Mouse (Mus musculus): ENCODE results near the gene Slc31a1. TPM values are rescaled to one million over a fixed set of nuclear protein-coding genes. Genes with fewer than 3 reads are reported as not detected.

The Slc31a1 gene
- 20.8 and 24.1 TPM in 2 replicates for polyA plus RNA-seq (2012; rRNA removed)

DNA sequence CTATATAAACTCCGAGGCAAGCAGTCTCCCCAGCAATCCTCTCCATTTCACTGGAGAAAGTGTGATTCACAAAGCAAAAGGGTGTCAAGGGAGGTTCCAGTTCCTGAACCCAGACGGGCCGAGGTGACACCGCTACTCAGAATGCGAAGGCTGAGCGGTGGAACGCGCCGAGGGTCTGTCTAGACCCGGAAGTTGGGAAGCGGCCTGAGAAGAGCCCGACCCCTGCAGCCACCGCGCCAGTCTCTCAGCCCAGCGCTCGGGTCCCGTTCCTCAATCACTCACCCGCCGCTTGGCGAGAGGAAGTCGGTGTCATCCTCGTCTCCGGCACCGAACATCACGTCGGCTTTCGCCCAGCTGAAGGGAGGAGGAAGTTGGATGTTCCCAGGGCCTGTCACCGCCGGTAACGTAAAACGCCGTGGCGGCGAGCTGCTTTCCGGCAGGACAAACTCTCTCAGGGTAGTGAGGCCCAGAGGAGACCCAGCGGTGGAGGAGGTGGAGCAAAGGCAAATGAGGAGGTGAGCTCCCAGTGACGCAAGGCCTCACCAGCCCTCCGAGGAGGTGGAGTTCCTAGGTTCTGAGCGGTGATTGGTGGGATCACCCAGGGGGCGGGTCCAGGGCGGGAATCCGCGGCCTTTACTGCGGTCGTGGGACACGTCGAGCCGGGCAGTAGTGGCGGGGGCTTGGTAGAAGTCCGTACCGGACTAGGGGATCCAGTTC lies at the start of gene Slc31a1, which contains the start of gene Fkbp15:
Gene Slc31a1, plus strand, starts transcription at position 640 of the 717 bp plus-strand sequence.
Gene Fkbp15, minus strand, starts transcription at position 461 of the 717 bp plus-strand sequence.
- WGBS = 0% methylated on average over 51 of the region's 51 CpGs

DNA sequence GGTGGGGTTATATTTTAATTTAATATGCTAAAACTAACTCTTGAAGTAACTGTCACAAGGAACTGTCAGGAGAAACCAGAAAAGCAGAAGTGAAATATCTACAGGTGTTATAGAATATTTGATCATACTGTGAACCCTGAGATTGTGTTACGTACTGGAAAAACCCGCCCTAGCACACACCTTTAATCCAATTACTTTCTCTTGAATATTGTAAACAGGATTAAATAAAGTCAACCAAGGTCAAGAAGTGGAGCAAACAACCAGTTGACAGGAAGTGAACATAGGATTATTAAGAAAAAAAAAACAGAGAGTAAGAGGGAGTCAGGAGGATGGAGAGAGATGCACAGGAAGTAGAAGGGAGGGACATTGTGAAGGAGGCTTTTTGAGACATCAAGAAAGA lies 47.7 kb upstream of the Slc31a1 start:
- WGBS = 98% methylated on average over 2 of the region's 2 CpGs
- Histone ChIP-seq H3K27me3 (ENCODE audit: control insufficient read depth, insufficient read depth, low read length) (no peaks in the 10 kb centered on the region), H3K4me1 (ENCODE audit: control insufficient read depth, insufficient read depth, low read length) (no peaks in the 10 kb centered on the region), H3K27ac (ENCODE audit: insufficient read depth, low read length) (no peak overlapping the region), H3K4me3 (replicated peaks; ENCODE audit: insufficient read depth, low read depth, low read length) (no peak overlapping the region)
- no peak for TF ChIP-seq CTCF (IDR thresholded peaks at IDR 0.05; ENCODE audit: borderline replicate concordance, insufficient read depth, low read depth, low read length)
- TF ChIP-seq POLR2A (IDR thresholded peaks at IDR 0.05; ENCODE audit: borderline replicate concordance, insufficient read depth, low read length) = no peak
- DNase-seq = no peak

More for the DNA sequence above, at the start of gene Slc31a1, which contains the start of gene Fkbp15:
- no peaks in the 10 kb centered on the region for H3K4me1 ChIP-seq (ENCODE audit: control insufficient read depth, insufficient read depth, low read length)
- TF ChIP-seq CTCF (IDR thresholded peaks at IDR 0.05; ENCODE audit: borderline replicate concordance, insufficient read depth, low read depth, low read length) (no peak), POLR2A (IDR thresholded peaks at IDR 0.05; ENCODE audit: borderline replicate concordance, insufficient read depth, low read length) (peak; percentile 61; the same call in 1 of the 2 replicates)
- no peaks in the 10 kb centered on the region for H3K27me3 ChIP-seq (ENCODE audit: control insufficient read depth, insufficient read depth, low read length)
- peak within 1 kb of the TSS; percentile 23; the same call in 1 of the 2 replicates for H3K27ac ChIP-seq (ENCODE audit: insufficient read depth, low read length)
- H3K4me3 ChIP-seq (replicated peaks; ENCODE audit: insufficient read depth, low read depth, low read length) = peak within 1 kb of the TSS; percentile 67
- DNase-seq = peak; percentile 95 to 98

DNA sequence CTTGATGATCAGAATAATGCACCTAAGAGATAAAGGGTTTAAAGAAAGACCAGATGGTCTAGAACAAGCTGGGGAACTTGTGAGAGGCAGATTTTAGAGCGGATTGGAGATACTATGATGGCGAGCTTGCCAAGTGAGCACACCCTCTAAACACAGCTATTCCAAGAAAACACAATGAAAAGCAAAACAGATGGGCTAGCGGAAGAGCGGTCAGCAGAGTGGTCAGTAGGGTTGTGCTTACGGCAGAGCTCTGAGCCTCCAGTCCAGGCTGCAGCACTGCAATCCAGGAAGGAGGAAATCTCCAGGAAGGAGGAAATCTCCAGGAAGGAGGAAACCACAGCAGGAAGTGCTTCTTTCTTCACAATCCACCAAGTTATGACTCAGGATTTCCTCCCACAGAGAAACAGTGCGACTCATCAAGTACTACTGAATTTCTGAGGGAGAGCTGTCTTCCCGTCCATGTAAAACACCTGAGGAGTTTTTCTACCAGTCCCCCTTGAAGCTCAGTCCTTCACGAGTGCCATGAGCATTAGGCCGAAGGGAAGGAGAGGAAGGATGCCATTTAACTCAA lies 46.8 kb upstream of the Slc31a1 start:
- DNase-seq = no peak
- no peak overlapping the region for H3K27ac ChIP-seq (ENCODE audit: insufficient read depth, low read length)
- 76% methylated on average over 9 of the region's 9 CpGs for WGBS
- TF ChIP-seq POLR2A (IDR thresholded peaks at IDR 0.05; ENCODE audit: borderline replicate concordance, insufficient read depth, low read length) (no peak), CTCF (IDR thresholded peaks at IDR 0.05; ENCODE audit: borderline replicate concordance, insufficient read depth, low read depth, low read length) (no peak)
- no peaks in the 10 kb centered on the region for H3K27me3 ChIP-seq (ENCODE audit: control insufficient read depth, insufficient read depth, low read length)
- H3K4me3 ChIP-seq (replicated peaks; ENCODE audit: insufficient read depth, low read depth, low read length) = no peak overlapping the region
- no peaks in the 10 kb centered on the region for H3K4me1 ChIP-seq (ENCODE audit: control insufficient read depth, insufficient read depth, low read length)

DNA sequence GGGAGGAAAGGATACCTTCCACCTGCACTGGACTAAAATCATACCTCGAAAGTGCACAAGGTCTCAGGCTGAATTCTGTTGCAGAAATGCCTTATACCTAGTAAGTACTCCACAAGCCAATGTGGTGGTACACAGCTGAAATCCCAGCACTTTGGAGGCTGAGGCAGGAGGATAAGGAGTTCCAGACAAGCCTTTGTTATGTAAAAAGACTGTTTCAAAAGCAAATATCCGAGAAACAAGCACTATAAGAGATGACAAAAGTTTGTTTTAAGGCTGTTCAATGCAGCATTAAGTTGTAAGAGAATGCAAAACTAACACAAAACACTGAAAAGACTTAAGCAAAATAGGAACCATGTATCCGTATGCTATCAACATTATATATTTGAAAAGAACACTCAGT lies 46.0 kb upstream of the Slc31a1 start:
- H3K27me3 ChIP-seq (ENCODE audit: control insufficient read depth, insufficient read depth, low read length) = no peaks in the 10 kb centered on the region
- TF ChIP-seq POLR2A (IDR thresholded peaks at IDR 0.05; ENCODE audit: borderline replicate concordance, insufficient read depth, low read length) (no peak), CTCF (IDR thresholded peaks at IDR 0.05; ENCODE audit: borderline replicate concordance, insufficient read depth, low read depth, low read length) (no peak)
- DNase-seq = no peak
- H3K27ac ChIP-seq (ENCODE audit: insufficient read depth, low read length) = no peak overlapping the region
- 87% methylated on average over 3 of the region's 3 CpGs for WGBS
- no peak overlapping the region for H3K4me3 ChIP-seq (replicated peaks; ENCODE audit: insufficient read depth, low read depth, low read length)
- H3K4me1 ChIP-seq (ENCODE audit: control insufficient read depth, insufficient read depth, low read length) = no peaks in the 10 kb centered on the region

DNA sequence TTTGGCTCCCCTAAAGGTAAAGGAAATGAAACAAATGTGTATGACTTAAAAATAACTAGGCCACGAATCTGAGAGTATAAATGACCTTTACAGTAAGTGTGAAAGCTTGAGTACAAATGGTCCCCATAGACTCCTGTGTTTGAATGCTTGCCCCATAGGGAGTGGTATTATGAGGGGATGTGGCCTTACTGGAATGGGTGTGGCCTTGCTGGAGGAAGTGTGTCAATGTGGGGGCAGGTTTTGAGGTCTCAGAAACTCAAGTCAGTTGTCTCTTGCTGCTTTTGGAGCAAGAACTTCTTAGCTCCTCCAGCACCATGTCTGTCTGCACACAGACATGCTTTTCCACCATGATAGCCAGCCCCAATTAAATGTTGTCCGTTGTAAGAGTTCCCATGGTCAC lies 44.1 kb upstream of the Slc31a1 start:
- no peak for TF ChIP-seq CTCF (IDR thresholded peaks at IDR 0.05; ENCODE audit: borderline replicate concordance, insufficient read depth, low read depth, low read length)
- no peak for TF ChIP-seq POLR2A (IDR thresholded peaks at IDR 0.05; ENCODE audit: borderline replicate concordance, insufficient read depth, low read length)
- 81% methylated on average over 2 of the region's 2 CpGs for WGBS
- H3K4me3 ChIP-seq (replicated peaks; ENCODE audit: insufficient read depth, low read depth, low read length) = no peak overlapping the region
- no peak overlapping the region for H3K27ac ChIP-seq (ENCODE audit: insufficient read depth, low read length)
- no peaks in the 10 kb centered on the region for H3K27me3 ChIP-seq (ENCODE audit: control insufficient read depth, insufficient read depth, low read length)
- no peak for DNase-seq
- no peaks in the 10 kb centered on the region for H3K4me1 ChIP-seq (ENCODE audit: control insufficient read depth, insufficient read depth, low read length)

DNA sequence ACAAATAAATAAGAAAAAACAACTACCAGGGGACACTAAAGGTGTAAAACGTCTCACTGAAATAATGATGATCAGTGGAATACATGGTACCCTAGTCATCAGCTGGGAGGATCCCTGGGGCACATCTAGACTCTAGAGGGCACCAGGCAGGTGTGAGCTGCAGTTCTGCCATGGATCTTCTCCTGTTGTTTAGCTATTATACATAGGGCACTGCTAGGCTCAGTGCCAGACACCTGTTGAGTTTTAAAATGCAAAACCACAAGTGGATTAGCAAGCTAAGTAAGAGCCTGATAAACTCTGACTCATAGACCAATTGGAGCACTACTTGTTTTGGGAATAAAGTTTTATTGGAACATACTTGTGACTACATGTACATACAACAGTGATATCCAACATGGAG lies 42.2 kb upstream of the Slc31a1 start:
- no peak for DNase-seq
- WGBS = 81% methylated on average over 1 of the region's 1 CpGs
- Histone ChIP-seq H3K4me1 (ENCODE audit: control insufficient read depth, insufficient read depth, low read length) (no peaks in the 10 kb centered on the region), H3K27ac (ENCODE audit: insufficient read depth, low read length) (no peak overlapping the region), H3K27me3 (ENCODE audit: control insufficient read depth, insufficient read depth, low read length) (no peaks in the 10 kb centered on the region), H3K4me3 (replicated peaks; ENCODE audit: insufficient read depth, low read depth, low read length) (no peak overlapping the region)
- no peak for TF ChIP-seq CTCF (IDR thresholded peaks at IDR 0.05; ENCODE audit: borderline replicate concordance, insufficient read depth, low read depth, low read length)
- TF ChIP-seq POLR2A (IDR thresholded peaks at IDR 0.05; ENCODE audit: borderline replicate concordance, insufficient read depth, low read length) = no peak

DNA sequence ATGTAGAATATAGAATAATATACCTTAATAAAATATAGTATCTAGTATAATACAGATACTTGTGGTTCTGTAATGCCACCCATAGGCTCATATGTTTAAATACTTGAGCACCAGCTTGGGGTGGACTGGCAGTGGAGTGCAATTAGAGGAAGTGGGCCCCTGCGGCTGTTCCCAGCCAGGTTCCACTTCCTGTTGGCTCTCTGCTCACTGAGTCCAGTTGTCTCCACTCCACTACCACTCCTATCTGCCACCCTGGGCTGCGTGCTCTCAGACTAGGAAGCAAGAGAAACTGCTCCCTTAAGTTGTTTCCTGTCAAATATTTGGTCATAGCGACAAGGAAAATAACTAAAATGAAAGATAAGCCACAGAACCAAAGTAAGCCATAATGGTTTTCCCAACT lies 37.8 kb upstream of the Slc31a1 start:
- TF ChIP-seq CTCF (IDR thresholded peaks at IDR 0.05; ENCODE audit: borderline replicate concordance, insufficient read depth, low read depth, low read length) (no peak), POLR2A (IDR thresholded peaks at IDR 0.05; ENCODE audit: borderline replicate concordance, insufficient read depth, low read length) (no peak)
- H3K27me3 ChIP-seq (ENCODE audit: control insufficient read depth, insufficient read depth, low read length) = no peaks in the 10 kb centered on the region
- no peak overlapping the region for H3K4me3 ChIP-seq (replicated peaks; ENCODE audit: insufficient read depth, low read depth, low read length)
- DNase-seq = no peak
- 91% methylated on average over 3 of the region's 3 CpGs for WGBS
- H3K4me1 ChIP-seq (ENCODE audit: control insufficient read depth, insufficient read depth, low read length) = no peaks in the 10 kb centered on the region
- H3K27ac ChIP-seq (ENCODE audit: insufficient read depth, low read length) = no peak overlapping the region

DNA sequence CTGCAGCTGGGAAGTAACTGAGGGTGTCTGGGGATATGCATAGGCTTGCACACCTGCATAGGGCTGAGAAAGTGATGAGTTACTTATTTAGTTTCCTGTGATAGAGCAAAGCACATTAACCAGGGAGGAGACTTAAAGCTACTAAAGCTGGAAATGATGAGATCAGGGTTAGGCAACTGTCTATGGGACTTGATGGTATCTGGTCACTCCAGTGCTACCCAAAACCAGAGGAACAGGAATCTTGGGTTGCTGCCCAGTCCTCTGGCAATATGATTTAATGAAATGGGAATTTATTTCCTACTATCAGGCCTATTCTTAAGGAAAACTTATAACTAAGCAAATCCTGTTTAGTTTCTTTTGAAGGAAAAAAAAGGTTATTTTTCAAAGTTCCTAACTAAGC lies 34.4 kb upstream of the Slc31a1 start:
- Histone ChIP-seq H3K27ac (ENCODE audit: insufficient read depth, low read length) (no peak overlapping the region), H3K4me1 (ENCODE audit: control insufficient read depth, insufficient read depth, low read length) (no peaks in the 10 kb centered on the region), H3K27me3 (ENCODE audit: control insufficient read depth, insufficient read depth, low read length) (no peaks in the 10 kb centered on the region), H3K4me3 (replicated peaks; ENCODE audit: insufficient read depth, low read depth, low read length) (no peak overlapping the region)
- DNase-seq = no peak
- TF ChIP-seq POLR2A (IDR thresholded peaks at IDR 0.05; ENCODE audit: borderline replicate concordance, insufficient read depth, low read length) = no peak
- TF ChIP-seq CTCF (IDR thresholded peaks at IDR 0.05; ENCODE audit: borderline replicate concordance, insufficient read depth, low read depth, low read length) = no peak
